In the genomic region with DNA sequence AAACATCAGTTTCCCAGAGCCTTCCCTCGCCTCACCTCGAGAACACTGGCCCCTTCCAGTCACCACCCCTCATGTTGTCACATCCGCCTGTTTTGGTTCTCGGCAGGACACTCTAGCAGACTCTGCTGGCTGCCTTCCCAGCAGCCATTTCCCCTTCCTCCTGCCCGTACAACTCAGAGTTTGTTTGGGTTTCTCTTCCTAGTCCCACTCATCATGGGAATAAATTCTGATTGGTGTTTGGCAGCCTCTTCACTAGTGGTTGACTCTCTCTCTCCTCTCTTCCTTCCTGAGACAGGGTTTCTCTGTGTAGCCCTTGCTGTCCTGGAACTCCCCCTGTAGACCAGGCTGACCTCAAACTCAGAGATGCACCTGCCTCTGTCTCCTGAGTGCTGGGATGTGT, we compare ENCODE assay signal across 7 mouse cellular contexts. TPM values are rescaled to one million over a fixed set of nuclear protein-coding genes. Genes with fewer than 3 reads are reported as not detected.
A peak's percentile ranks its signal among the peaks of the same experiment; 100 is the strongest.
DNase-seq lines count a peak whose midpoint lies in the region; ATAC-seq and TF ChIP-seq lines count a peak whose summit lies in the region.

No protein-coding gene starts in this region.

- WGBS in embryonic facial prominence, embryonic 15.5 days, result 6% methylated on average over 5 of the region's 5 CpGs
- 17% methylated on average over 5 of the region's 5 CpGs for WGBS in liver, adult 2 months
- WGBS in neural tube, embryonic 15.5 days, result 47% methylated on average over 5 of the region's 5 CpGs

- H3K4me2 ChIP-seq in embryonic facial prominence, embryonic 15.5 days (replicated peaks), result peak overlapping the region; percentile 28; the same call in 1 of the 2 replicates
- H3K4me2 ChIP-seq in neural tube, embryonic 15.5 days, result peak overlapping the region; percentile 23; the same call in 1 of the 2 replicates

- H3K9ac ChIP-seq in embryonic facial prominence, embryonic 15.5 days, result no peak overlapping the region
- H3K9ac ChIP-seq in liver, adult 2 months (ENCODE audit: low read depth, low read length), result no peak overlapping the region
- H3K9ac ChIP-seq in neural tube, embryonic 15.5 days (replicated peaks), result no peak overlapping the region

- 0 out of 2 replicates have a peak overlapping the region, but pooled peaks have one; percentile 10 for H3K4me3 ChIP-seq in embryonic facial prominence, embryonic 15.5 days (replicated peaks)
- H3K4me3 ChIP-seq in liver, adult 2 months (ENCODE audit: insufficient read depth, low read depth, low read length), result no peak overlapping the region
- H3K4me3 ChIP-seq in neural tube, embryonic 15.5 days (replicated peaks), result no peak overlapping the region

- peak overlapping the region; percentile 23; the same call in 1 of the 2 replicates for H3K27ac ChIP-seq in embryonic facial prominence, embryonic 15.5 days (replicated peaks)
- H3K27ac ChIP-seq in liver, adult 2 months (replicated peaks; ENCODE audit: insufficient read depth, low read depth, low read length), result peak overlapping the region; percentile 32; the same call in 1 of the 2 replicates
- no peak overlapping the region for H3K27ac ChIP-seq in neural tube, embryonic 15.5 days (replicated peaks)

- no peaks in the 10 kb centered on the region for H3K36me3 ChIP-seq in embryonic facial prominence, embryonic 15.5 days
- no peaks in the 10 kb centered on the region for H3K36me3 ChIP-seq in liver, adult 2 months (ENCODE audit: control insufficient read depth, insufficient read depth, low read length)
- H3K36me3 ChIP-seq in neural tube, embryonic 15.5 days, result no peaks in the 10 kb centered on the region

- TF ChIP-seq POLR2A in liver, adult 2 months (IDR thresholded peaks at IDR 0.05; ENCODE audit: extremely low read depth, insufficient read depth, low read length), result no peak

- H3K27me3 ChIP-seq in embryonic facial prominence, embryonic 15.5 days, result no peaks in the 10 kb centered on the region
- H3K27me3 ChIP-seq in liver, adult 2 months (ENCODE audit: control insufficient read depth, insufficient read depth, low read length), result no peaks in the 10 kb centered on the region
- no peaks in the 10 kb centered on the region for H3K27me3 ChIP-seq in neural tube, embryonic 15.5 days (replicated peaks)

- no peaks in the 10 kb centered on the region for H3K4me1 ChIP-seq in embryonic facial prominence, embryonic 15.5 days
- H3K4me1 ChIP-seq in liver, adult 2 months (ENCODE audit: control insufficient read depth, insufficient read depth, low read length), result no peaks in the 10 kb centered on the region
- no peaks in the 10 kb centered on the region for H3K4me1 ChIP-seq in neural tube, embryonic 15.5 days

- no peak; the same call in 1 of the 2 replicates for ATAC-seq in embryonic facial prominence, embryonic 15.5 days (ENCODE audit: insufficient number of reproducible peaks, low FRiP score, low TSS enrichment, low read depth)
- peak; percentile 94 to 97 for ATAC-seq in hematopoietic stem cell, adult 5-6 weeks (replicated peaks in 1 of 2; ENCODE audit: insufficient read depth in 1 of 2, low FRiP score in 2 of 2, low TSS enrichment in 1 of 2, low read depth in 1 of 2, poor library complexity in 2 of 2, severe bottlenecking in 2 of 2)
- ATAC-seq in neural tube, embryonic 15.5 days (ENCODE audit: low FRiP score), result no peak

- H3K9me3 ChIP-seq in embryonic facial prominence, embryonic 15.5 days (replicated peaks), result no peaks in the 10 kb centered on the region
- H3K9me3 ChIP-seq in neural tube, embryonic 15.5 days (replicated peaks), result no peaks in the 10 kb centered on the region

- DNase-seq in 3T3-L1 (ENCODE audit: low read depth, low spot score), result peak; percentile 49
- DNase-seq in CD4-positive helper T cell, adult 2 months (ENCODE audit: low read depth, low spot score), result peak; percentile 81
- peak; percentile 48 for DNase-seq in liver, adult 2 months (ENCODE audit: extremely low read depth, low read depth, low spot score)
- peak; percentile 51 for DNase-seq in thymus, postnatal 4 days

- no peaks in the 10 kb centered on the region for H3K79me2 ChIP-seq in liver, adult 2 months (ENCODE audit: control insufficient read depth, insufficient read depth, low read length)

- peak; percentile 20; the same call in 1 of the 2 replicates for TF ChIP-seq CTCF in liver, adult 2 months (IDR thresholded peaks at IDR 0.05; ENCODE audit: low read depth, low read length)

RNA-seq across cellular contexts. Expression of gene Ube2h, which starts 32.6 kb away (rescaled TPM):
- 46.6 and 46.9 TPM in 2 replicates for polyA plus RNA-seq in embryonic facial prominence, embryonic 15.5 days (2015; fragmentation: Nextera tagmentation; extraction: Ambion mirVana)
- 20.3 and 25.7 TPM in 2 replicates for total RNA-seq in hematopoietic stem cell, adult 5-6 weeks (2017)
- total RNA-seq in liver, adult 2 months (2014; rRNA removed), result 30.7 and 30.9 TPM in 2 replicates
- polyA plus RNA-seq in liver, adult 2 months (2012; rRNA removed), result 43.3 and 57.2 TPM in 2 replicates
- 47.9 and 53.9 TPM in 2 replicates for polyA plus RNA-seq in neural tube, embryonic 15.5 days (2015; fragmentation: Nextera tagmentation; extraction: Ambion mirVana)

RNA-seq across cellular contexts. Expression of gene Zc3hc1, which starts 53.9 kb away (rescaled TPM):
- 49.5 and 55.5 TPM in 2 replicates for polyA plus RNA-seq in embryonic facial prominence, embryonic 15.5 days (2015; fragmentation: Nextera tagmentation; extraction: Ambion mirVana)
- total RNA-seq in hematopoietic stem cell, adult 5-6 weeks (2017), result 29.8 and 54.9 TPM in 2 replicates
- total RNA-seq in liver, adult 2 months (2014; rRNA removed), result 7.2 and 8.2 TPM in 2 replicates
- polyA plus RNA-seq in liver, adult 2 months (2012; rRNA removed), result 7.3 and 11.0 TPM in 2 replicates
- polyA plus RNA-seq in neural tube, embryonic 15.5 days (2015; fragmentation: Nextera tagmentation; extraction: Ambion mirVana), result 56.2 and 59.2 TPM in 2 replicates

Comparison
In these comparisons a context has a peak if more than half of its experiments do, and no peak if none do; other contexts are left out.
1. ATAC-seq: peak in hematopoietic stem cell, adult 5-6 weeks (2 of 2); none in embryonic facial prominence, embryonic 15.5 days (single experiment) and neural tube, embryonic 15.5 days (single experiment).
2. Peak in every context shown above with its lines, with median percentiles within 50 percentile points of each other: DNase-seq.